Mouse (Mus musculus) urinary bladder, postnatal 36 days (tissue): Measurements from ENCODE around the gene Cpm.

Experiments used
- DNase-seq, 2 experiments: peaks; one replicate each; pipeline ENCODE4 v3.0.0; 2022; ENCODE audit warnings: low spot score in 2 of 2, mixed read lengths in 1 of 2

Cpm gene

DNA sequence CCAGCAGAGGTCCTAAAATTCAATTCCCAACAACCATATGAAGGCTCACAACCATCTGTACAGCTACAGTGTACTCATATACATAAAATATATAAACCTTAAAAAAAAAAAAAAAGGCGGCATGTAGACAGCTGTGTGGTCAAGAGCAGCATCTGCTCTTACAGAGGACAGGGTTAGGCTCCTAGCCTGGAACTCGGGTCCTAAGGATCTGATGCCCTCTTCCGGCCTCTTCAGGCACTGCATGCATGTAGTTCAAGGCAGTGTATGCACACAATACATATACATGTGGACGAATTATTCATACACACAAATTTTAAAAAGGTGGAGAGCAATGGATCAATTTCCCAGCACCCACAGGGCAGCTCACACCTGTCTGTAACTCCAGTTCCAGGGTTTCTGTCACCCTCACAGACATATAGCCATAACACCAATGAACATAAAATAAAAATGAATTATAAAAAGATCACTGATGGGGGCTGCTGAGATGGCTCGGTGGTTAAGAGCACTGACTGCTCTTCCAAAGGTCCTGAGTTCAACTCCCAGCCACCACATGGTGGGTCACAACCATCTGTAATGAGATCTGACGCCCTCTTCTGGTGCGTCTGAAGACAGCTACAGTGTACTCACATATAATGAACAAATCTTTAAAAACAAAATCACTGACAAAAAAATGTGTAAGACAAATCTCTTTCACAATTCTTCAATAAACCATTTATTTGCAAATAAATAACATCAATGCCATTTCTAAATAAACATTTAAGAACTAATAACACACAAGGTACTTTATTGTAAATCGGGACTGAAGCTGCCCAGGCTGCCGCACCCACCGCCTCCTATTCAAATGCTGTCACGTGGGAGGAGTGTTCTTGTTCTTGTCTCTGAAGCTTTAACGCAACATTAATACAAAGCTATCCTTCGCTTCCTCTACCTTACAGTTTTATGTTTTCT is 59.2 kb downstream of the Cpm start:
- DNase-seq: no peak

DNA sequence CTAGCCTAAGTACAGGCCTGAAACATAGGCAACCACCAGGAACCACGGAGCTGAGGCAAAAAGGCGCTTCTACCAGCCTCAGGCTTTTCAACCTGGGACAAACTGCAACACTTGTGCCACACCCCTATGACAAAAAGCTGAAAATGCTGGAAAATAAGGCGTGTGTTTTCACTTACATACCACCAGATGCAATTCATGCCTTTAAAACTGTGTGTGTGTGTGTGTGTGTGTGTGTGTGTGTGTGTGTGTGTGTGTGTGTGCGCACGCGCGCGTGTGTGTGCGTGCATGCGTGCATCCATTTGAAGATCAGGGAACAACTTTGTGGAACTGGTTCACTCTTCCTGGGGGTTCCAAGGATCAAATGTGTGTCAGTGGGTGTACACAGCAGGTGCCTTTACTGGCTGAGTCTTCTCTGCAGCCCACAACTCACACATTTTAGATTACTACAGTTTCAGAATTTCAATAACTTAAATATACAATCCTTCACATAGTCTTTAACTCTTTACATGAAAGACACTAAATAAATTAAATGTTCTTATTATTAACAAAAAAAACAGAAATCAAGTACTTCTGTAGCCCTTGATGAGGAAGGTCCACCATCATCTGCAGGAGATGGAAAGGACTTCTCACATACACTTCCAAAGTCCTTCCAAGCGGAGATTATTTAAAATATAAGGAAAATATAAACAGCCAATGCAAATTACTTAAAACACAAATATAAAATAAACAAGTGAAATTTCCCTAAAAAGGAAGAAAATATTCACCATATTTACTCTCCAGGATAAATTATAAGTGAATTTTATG is 60.2 kb downstream of the Cpm start:
- DNase-seq: no peak

DNA sequence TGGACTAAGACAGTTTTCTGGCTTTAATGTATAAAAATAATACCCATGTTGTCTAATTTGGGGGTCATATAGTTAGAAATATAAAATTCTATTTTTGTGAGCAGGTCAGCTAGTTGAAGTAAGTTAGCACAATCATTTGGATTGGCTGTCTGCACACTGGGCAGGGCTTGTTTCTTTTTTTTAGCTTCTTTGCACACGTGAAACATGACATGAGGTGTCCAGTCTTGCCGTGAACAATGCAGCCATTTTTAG is 60.7 kb downstream of the Cpm start:
- DNase-seq: no peak

- DNase-seq: no peak
Observed at GRCm38 (mm10) chr10:117690770-117691296, 61.5 kb downstream of the Cpm start.

- no peak for DNase-seq
Observed at GRCm38 (mm10) chr10:117691389-117691968, 62.2 kb downstream of the Cpm start.

DNA sequence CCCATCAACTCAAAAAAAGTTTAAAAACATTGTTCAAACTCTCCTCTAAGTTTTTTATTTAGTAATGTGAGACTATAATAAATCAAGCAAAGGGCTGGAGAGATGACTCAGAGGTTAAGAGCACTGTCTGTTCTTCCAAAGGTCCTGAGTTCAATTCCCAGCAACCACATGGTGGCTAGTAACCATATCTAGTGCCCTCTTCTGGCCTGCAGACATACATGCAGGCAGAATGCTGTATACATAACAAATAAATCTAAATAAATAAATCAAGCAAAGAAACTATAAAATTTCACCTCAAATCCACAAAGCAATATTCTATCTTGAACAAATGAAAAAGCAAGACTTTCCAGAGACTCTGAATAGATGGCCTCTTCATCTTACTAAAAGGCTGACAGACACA is 62.9 kb downstream of the Cpm start:
- no peak for DNase-seq

GRCm38 (mm10) chr10:117692953-117693352 is 63.7 kb downstream of the Cpm start:
- DNase-seq: no peak

DNA sequence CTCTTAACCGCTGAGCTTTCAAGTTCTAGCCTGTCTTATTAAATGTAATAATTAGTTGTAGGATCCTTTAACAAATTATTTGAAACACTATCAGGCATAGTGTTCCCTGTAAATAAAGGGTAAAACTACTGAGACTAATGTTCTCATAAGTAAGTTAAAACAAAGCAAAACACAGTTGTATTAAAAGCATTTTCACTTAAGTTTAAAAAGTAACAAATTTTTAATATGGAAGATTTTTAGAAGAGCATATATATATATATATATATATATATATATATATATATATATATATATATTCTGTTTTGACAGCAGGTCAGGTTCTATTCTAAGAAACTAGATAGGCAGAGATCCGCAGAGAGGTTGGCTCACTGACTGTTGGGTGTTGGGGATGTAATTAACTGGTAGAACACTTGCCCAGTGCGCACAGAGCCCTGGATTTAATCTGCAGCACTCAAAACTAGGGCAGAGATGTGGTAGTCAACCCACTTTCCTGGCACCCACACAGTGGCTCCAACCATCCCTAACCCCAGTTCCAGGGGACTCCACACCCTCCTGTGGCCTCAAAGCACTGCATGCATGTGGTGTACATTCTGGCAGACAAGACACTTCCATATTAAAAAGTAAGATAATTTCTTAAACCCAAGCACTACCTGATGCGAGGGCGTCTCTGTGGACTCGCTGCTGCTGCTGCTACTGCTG is 65.1 kb downstream of the Cpm start:
- DNase-seq: no peak

- no peak for DNase-seq
Observed at GRCm38 (mm10) chr10:117695027-117695426, 65.7 kb downstream of the Cpm start.

DNA sequence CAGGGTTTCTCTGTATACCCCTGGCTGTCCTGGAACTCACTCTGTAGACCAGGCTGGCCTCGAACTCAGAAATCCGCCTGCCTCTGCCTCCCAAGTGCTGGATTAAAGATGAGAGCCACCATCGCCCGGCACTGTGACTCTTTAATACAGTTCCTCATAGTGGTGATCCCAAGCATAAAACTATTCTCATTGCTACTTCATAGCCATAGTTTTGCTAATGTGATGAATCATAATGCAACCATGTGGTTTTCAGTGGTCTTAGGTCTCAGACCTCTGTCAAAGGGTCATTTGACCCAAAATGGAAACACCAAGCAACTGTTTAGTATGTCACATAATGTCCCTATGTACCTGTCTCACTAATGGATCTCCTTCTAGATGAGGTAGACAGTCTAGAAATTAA is 66.3 kb downstream of the Cpm start:
- DNase-seq: no peak

GRCm38 (mm10) chr10:117696021-117696826 is 66.9 kb downstream of the Cpm start:
- no peak for DNase-seq

GRCm38 (mm10) chr10:117696827-117697560 is 67.7 kb downstream of the Cpm start:
- no peak for DNase-seq

- no peak for DNase-seq
Observed at GRCm38 (mm10) chr10:117697561-117698115, 68.3 kb downstream of the Cpm start.

DNA sequence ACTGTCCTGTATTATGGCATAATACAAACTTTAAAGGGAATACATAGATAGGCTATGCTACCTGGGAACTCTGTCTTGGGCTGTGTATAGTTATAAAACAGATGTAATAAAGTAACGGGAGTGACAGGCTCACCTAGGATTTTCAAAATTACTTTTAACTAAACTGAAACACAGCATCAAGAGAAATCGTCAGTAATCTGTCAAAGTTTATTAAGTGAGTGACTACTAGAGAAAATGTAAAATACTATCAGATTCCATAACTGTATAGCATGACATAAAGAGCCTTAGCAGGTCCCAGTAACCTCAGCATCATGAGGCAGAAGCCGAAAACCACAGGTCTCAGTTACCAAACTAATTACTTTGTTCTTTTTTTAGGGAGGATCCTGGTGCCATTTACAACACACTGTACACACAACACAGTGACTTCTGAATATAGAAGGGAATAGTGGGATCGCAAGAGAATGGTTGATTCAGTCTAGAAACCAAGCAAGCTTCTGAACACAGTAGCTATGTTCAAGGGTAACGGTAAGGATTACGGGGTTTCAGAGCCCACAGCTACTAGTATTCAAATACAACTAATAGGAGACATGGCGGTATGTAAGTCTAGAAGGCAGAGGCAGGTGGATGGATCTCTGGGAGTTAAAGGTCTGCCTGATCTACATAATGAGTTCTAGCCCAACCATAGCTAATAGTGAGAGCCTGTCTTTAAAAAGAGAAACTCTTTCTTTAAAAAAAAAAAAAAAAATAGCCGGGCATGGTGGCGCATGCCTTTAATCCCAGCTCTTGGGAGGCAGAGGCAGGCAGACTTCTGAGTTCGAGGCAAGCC is 69.2 kb downstream of the Cpm start:
- DNase-seq: no peak

- DNase-seq: no peak
Observed at GRCm38 (mm10) chr10:117699914-117700313, 70.6 kb downstream of the Cpm start.

DNA sequence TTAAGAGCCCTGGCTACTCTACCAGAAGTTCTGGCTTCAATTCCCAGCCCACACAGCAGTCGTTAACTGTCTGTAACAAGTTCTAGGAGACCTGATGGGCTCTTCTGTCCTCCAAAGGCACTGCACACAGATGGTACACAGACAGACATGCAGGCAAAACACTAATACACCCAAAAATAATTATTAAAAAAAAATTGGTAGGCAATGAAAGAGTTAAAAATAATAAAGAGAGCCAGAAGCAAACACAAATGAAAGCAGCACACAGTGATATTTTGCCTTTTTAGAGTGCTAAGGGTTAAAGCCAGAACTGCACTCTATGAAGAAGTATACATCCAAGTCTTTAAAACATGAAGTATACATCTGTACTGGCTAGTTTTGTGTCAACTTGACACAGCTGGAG is 71.2 kb downstream of the Cpm start:
- DNase-seq: no peak

GRCm38 (mm10) chr10:117701034-117701829 is 71.9 kb downstream of the Cpm start:
- no peak for DNase-seq
